Mouse (Mus musculus): ENCODE results near the gene Mmp9.
A peak's percentile ranks its signal among the peaks of the same experiment; 100 is the strongest.

Mmp9 gene

GRCm38 (mm10) chr2:164912749-164913427 lies 27.7 kb upstream of the Mmp9 start:
- DNase-seq (ENCODE audit: low read depth, low spot score) = no peak

- peak; percentile 67 for DNase-seq (ENCODE audit: low read depth, low spot score)
Measured at GRCm38 (mm10) chr2:164913428-164913786, 27.2 kb upstream of the Mmp9 start.

- DNase-seq (ENCODE audit: low read depth, low spot score) = peak; percentile 28
Measured at GRCm38 (mm10) chr2:164916820-164917219, 23.8 kb upstream of the Mmp9 start.

DNA sequence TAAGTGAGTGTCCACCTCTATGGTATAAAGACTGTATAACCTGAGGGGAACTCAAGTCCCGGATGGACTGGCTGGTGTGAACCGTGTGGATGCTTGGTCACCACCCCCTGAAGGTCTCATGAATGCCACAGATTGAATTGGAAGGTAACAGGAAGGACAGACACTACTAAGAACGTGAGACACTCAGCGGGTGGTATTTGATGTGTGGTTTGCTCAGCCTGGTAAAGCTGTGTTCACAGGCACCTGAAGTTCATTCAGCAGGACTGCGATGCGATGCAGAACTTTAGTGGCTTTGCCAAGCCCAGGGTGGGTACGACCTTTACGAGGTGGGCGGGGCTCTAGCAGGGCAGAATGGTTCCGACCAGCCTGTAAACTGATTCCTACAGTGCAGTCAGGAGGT lies 23.2 kb upstream of the Mmp9 start:
- DNase-seq (ENCODE audit: low read depth, low spot score) = peak; percentile 80

- peak; percentile 82 for DNase-seq (ENCODE audit: low read depth, low spot score)
Measured at GRCm38 (mm10) chr2:164918325-164918724, 22.3 kb upstream of the Mmp9 start.

DNA sequence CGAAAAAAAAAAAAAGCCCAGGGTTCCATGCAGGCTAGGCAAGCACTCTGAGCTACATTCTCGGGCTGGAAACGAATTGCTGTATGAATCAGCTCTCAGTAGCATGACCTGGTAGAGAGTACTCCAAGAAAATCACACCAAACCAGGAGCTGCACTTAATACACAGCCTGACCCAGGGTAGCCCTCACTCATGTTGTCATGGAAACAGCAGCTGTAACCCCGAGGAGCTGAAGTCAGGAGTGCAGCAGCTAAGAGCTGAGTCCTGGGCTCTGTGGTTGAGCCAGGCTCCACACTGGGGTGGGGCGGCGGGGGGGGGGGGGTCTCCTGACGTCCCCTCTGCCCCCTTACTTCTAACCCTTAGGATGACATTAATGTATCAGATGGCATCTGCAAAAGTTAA lies 18.6 kb upstream of the Mmp9 start:
- peak; percentile 65 for DNase-seq (ENCODE audit: low read depth, low spot score)

GRCm38 (mm10) chr2:164923291-164923690 lies 17.3 kb upstream of the Mmp9 start:
- no peak for DNase-seq (ENCODE audit: low read depth, low spot score)

- DNase-seq (ENCODE audit: low read depth, low spot score) = peak; percentile 78
Measured at GRCm38 (mm10) chr2:164924100-164924857, 16.3 kb upstream of the Mmp9 start.

- no peak for DNase-seq (ENCODE audit: low read depth, low spot score)
Measured at GRCm38 (mm10) chr2:164930706-164931581, 9.6 kb upstream of the Mmp9 start.

- no peak for DNase-seq (ENCODE audit: low read depth, low spot score)
Measured at GRCm38 (mm10) chr2:164933534-164933933, 7.0 kb upstream of the Mmp9 start.

DNA sequence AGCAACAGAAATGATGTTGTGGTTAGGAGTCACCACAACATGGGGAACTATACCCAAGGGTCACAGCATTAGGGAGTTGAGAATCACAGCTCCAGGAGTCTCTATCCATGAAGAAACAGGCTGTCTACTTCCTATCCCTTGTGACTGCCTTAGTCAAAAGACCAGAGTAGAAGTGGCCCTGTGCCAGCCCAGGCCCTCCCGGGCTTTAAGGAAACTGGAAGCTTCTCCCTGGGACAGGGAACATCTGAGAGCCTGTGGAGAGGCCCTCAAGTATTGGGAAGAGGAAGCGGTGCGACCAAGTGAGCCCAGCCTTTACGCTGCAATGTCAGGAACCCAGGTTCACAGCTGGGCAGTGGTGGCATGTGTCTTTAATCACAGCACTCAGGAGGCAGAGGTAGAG lies 4.6 kb upstream of the Mmp9 start:
- DNase-seq (ENCODE audit: low read depth, low spot score) = no peak

- peak; percentile 92 for DNase-seq (ENCODE audit: low read depth, low spot score)
Measured at GRCm38 (mm10) chr2:164938146-164939091, 2.2 kb upstream of the Mmp9 start.

DNA sequence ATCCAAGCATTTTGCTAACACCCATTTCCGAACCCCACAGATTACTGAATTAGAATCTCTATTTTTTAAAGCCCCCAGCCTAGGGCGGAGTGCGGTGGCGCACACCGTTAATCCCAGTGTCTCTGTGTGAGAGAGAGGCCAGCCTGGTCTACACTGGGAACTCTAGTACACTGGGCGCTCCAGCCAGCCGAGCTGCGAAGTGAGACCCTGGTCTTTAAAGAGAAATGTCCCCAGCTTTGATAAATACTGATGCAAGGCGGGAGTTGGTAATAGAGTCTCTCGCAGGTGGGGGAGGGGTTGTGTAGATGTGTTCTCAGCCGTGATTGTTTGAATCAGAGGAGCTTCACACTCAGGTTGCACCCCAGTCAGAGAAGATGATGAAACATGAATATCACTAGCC lies 1.5 kb upstream of the Mmp9 start:
- DNase-seq (ENCODE audit: low read depth, low spot score) = peak; percentile 19

- DNase-seq (ENCODE audit: low read depth, low spot score) = peak; percentile 96
Measured at GRCm38 (mm10) chr2:164942692-164943290, 2.2 kb downstream of the Mmp9 start.

- peak; percentile 19 for DNase-seq (ENCODE audit: low read depth, low spot score)
Measured at GRCm38 (mm10) chr2:164947506-164947905, 6.9 kb downstream of the Mmp9 start.

DNA sequence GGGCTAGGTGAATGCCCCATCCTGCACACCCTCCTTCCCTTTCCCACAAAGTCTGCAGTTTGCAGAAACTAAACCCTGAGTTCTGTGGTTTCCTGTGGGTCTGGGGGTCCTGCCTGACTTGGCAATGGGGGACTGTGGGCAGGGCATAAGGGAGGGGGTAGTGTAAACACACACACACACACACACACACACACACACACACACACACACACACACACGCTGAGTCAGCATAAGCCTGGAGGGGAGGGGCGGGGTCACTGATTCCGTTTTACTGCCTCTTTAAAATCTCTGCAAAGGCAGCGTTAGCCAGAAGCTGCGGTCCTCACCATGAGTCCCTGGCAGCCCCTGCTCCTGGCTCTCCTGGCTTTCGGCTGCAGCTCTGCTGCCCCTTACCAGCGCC lies 7.3 kb downstream of the Mmp9 start:
- DNase-seq (ENCODE audit: low read depth, low spot score) = no peak

DNA sequence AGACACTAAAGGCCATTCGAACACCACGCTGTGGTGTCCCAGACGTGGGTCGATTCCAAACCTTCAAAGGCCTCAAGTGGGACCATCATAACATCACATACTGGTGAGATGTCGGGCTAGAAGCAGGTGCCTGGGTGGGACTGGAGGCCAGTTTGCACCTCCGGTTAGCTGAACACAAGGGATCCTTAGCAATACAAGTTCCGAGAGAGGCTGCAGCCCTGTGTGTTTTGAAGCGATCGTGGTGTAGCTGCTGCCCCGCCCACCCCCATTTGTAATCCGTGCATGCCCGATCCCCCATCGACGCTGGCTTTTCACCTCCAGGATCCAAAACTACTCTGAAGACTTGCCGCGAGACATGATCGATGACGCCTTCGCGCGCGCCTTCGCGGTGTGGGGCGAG lies 8.4 kb downstream of the Mmp9 start:
- DNase-seq (ENCODE audit: low read depth, low spot score) = peak; percentile 46

GRCm38 (mm10) chr2:164950501-164950900 lies 9.9 kb downstream of the Mmp9 start:
- DNase-seq (ENCODE audit: low read depth, low spot score) = peak; percentile 78

DNA sequence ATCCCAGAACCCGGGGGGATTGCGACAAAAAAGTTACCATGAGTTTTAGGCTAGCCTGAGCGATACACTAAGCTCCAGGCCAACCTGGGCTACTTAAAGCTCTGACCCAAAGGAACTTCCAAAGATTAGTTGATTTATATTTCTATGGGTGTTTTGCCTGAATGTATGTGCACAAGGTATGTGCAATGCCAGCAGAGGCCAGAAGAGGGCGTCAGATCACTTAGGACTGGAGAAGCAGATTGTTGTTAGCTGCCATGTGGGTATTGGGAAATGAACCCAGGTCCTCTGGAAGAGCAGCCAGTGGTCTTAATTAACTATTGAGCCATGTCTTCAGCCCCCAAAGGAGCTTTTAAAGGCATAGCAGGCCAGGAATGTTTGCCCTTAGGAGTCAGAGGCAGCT lies 11.2 kb downstream of the Mmp9 start:
- peak; percentile 85 for DNase-seq (ENCODE audit: low read depth, low spot score)

DNA sequence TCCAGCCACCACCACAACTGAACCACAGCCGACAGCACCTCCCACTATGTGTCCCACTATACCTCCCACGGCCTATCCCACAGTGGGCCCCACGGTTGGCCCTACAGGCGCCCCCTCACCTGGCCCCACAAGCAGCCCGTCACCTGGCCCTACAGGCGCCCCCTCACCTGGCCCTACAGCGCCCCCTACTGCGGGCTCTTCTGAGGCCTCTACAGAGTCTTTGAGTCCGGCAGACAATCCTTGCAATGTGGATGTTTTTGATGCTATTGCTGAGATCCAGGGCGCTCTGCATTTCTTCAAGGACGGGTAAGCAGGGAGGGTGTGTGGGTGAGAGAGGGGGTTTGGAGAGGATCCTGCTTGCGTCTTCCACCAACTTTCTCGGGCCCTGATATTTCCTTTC lies 11.9 kb downstream of the Mmp9 start:
- peak; percentile 62 for DNase-seq (ENCODE audit: low read depth, low spot score)

- DNase-seq (ENCODE audit: low read depth, low spot score) = peak; percentile 86
Measured at GRCm38 (mm10) chr2:164953224-164953623, 12.6 kb downstream of the Mmp9 start.

All from R1 (cell line).